Mouse (Mus musculus): Measurements from ENCODE around the gene Sugct.
A peak's percentile ranks its signal among the peaks of the same experiment; 100 is the strongest.

The Sugct gene

GRCm38 (mm10) chr13:17038341-17038740 is 657.0 kb downstream of the Sugct start:
- no peak for DNase-seq (ENCODE audit: inconsistent ontology term)

DNA sequence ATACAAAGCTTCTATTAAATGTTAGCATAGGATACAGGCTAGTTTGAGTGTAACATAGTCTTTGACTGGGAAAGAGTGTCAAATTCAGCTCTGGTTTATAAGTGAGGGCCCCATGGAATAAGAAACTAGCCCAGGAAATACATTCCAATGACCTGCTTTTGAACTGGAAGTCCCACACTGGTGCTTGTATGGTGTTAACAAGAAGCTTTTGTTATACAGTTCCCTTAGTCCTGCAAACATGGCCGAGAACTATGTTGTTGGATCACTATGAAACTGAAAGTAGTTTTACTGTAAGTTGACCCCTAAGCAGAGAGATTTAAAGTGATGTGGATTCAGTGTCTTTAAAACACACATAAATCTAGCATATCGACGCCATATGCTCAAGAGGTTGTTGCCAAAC is 657.5 kb downstream of the Sugct start:
- DNase-seq (ENCODE audit: inconsistent ontology term), result no peak

DNA sequence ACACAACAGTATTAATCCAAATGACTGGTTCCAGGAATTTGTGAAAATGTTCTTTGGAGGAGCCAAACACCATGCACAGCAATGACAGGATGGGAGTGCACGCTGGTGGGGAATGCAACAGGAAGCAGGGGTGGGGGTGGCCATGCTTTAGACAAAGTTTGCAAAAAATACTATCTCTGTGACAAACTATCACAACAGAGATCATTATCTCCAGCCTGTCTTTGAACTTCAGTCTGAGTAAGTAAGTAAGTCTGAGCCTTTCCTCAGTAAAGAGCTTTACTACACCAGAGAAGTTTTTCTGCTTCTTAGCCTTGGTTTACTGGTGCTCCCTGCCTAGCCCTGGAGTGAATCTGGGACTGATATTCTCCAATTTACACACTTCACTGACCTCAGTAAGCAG is 664.6 kb downstream of the Sugct start:
- no peak for DNase-seq (ENCODE audit: inconsistent ontology term)

DNA sequence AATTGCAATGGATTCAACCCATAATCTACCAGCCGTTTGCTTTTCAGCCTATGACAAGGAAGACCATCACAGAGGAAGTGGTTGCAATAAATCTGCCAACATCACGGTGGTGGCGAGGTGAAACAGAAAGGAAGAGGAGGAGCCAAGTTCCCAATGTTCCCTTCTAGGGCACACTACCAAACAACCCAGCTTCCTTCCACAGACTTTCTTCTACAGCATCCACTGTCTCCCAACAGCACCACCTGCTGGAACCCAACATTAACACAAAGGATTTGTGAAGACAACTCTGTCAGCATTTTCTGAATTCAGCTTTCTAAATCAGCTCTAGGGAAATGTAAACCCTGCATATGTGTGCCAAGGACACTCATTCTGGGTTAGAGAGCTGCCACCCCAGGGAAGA is 666.8 kb downstream of the Sugct start:
- peak; percentile 49 for DNase-seq (ENCODE audit: inconsistent ontology term)

DNA sequence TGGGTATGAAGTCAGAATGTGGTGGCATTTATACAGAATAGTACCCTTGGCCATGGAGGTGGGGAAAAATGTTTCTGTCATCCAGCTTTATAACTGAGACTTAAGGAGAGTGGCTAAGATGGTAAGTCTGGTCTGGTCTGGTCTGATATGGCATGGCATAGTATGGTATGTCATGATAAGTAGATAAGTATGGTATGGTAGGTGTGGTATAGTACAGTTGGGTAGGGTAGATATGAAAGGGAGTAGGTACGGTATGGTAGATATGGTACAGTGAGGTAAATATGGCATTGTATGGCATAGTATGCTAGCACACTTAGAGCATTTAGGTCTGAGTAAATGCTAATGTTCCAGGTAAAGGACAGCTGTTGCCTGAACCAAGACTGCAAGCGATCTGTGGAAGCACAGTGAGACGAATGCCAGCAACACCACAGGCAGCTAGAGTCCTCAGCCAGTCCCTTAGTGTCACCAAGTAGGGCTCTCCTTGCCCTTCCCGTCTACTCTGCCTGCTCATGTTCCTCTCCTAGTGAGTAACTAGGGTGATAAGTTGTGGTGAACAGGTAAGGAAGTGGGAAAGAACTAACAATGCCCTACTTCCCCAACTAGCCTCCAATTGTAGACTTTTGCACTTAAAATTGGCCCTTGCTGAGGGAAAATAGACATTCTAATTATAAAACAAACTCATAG is 667.4 kb downstream of the Sugct start:
- DNase-seq (ENCODE audit: inconsistent ontology term), result no peak

GRCm38 (mm10) chr13:17027001-17027400 is 668.4 kb downstream of the Sugct start:
- DNase-seq (ENCODE audit: inconsistent ontology term), result no peak

GRCm38 (mm10) chr13:16996464-16996863 is 698.9 kb downstream of the Sugct start:
- DNase-seq (ENCODE audit: inconsistent ontology term), result no peak

GRCm38 (mm10) chr13:16995321-16995720 is 700.0 kb downstream of the Sugct start:
- DNase-seq (ENCODE audit: inconsistent ontology term), result no peak

DNA sequence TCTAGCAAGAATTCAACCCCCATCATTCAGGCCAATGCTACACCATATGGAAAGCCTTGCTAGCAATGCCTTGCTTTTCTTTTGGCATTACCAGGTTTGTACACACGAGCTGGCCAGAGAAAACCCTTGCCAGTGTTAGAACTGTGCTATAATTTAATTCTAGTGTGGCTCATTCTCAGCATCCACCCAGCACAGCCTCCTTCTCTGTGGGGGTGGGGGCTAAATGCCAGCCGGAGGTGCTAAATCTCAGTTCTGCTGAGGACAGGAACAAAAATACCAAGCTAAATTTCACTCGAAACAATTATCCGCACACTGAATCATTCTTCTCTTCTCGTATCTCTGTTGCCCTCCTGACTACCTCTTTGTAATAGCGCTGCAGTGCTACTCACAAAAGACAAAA is 717.6 kb downstream of the Sugct start:
- no peak for DNase-seq (ENCODE audit: inconsistent ontology term)

DNA sequence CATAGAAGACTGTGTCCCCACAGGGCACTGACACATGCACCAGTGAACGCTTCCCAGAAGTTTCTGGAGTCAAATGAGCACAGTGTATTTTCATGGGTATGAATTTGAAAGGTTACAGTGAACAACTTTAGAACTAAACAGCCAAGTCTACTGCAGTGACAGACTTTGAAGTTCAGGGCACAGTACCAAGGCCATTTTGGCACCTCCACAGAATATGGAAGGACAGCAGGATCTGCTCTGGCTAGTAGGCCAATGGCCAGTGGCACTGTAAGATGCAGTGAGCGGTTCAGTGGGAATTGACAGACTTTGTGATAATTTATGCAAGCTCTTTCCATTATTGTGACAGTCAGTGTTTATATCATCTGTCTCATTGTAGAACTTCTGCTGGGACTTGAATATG is 724.1 kb downstream of the Sugct start:
- no peak for DNase-seq (ENCODE audit: inconsistent ontology term)

GRCm38 (mm10) chr13:16968995-16969394 is 726.4 kb downstream of the Sugct start:
- no peak for DNase-seq (ENCODE audit: inconsistent ontology term)

DNA sequence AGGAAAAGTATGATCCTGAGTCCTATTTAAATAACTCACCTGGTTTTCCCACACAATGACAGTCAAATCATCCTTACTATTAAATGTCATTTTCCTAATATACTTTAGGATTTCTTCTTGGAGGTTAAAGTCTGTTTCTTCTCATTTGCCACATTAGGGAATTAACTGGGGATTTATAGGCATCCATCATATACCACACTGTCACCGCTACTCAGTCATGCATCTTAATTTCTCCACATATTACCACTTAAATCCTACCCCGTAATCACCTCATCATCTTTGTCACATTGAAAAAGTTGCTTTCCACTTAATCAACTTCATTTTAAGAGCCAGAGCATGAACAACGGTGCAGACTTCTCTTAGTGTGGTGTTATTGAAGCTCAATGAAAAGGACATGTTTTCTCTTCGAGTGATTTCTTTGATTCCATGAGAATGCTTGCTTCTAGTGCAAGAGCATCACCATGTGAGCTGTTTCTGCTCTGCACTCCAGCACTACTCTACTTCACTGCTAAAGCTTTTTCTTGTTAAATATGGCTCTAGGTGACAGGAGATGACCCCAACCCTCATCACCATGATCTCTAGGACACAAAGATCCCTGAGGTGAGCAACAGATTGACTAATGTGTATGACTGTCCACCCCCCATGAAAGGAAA is 730.4 kb downstream of the Sugct start:
- DNase-seq (ENCODE audit: inconsistent ontology term), result peak; percentile 3

- no peak for DNase-seq (ENCODE audit: inconsistent ontology term)
Observed at GRCm38 (mm10) chr13:16952045-16952444, 743.3 kb downstream of the Sugct start.

GRCm38 (mm10) chr13:16939466-16939811 is 755.9 kb downstream of the Sugct start:
- no peak for DNase-seq (ENCODE audit: inconsistent ontology term)

DNA sequence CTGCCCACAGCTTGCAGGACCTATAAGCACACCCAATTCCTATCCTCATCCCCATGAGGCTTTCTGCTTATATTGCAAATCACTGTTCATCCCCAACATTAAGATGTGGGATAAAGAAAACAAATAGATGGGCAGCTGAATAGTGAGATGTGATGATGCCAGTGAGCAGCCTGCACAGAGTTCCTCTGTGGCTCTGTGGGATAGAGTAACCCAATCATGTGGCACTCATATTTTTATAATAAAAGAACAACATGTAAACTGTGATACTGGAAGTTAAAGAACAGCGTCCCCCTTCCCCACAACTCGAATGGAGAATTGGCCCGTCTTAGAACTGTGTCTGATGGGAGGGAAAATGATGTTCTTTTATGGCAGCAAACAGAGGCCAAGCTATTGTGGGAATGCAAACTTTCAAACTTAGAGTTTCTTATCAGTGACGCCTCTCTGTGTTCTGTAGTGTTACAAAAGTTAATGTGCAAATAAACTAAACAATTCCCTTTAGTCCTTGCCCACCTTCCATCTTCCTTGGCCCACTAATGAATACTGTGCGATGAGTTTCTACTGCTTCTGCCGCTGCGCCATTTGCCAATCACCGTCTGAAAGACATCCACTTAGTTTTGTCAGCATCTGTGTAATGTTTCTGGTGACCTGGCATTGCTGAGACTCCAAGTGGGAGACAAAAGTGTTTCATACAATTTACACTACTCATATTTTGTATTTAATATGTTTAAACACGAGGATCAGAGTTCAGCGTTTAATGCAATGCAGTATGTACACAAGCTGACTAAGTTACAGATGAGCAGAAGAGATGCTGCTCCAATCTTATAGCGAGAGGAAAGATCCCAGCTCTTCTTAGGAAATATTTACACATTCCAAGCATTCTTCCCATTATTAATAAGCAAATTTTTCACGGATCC is 756.5 kb downstream of the Sugct start:
- DNase-seq (ENCODE audit: inconsistent ontology term), result peak; percentile 46

DNA sequence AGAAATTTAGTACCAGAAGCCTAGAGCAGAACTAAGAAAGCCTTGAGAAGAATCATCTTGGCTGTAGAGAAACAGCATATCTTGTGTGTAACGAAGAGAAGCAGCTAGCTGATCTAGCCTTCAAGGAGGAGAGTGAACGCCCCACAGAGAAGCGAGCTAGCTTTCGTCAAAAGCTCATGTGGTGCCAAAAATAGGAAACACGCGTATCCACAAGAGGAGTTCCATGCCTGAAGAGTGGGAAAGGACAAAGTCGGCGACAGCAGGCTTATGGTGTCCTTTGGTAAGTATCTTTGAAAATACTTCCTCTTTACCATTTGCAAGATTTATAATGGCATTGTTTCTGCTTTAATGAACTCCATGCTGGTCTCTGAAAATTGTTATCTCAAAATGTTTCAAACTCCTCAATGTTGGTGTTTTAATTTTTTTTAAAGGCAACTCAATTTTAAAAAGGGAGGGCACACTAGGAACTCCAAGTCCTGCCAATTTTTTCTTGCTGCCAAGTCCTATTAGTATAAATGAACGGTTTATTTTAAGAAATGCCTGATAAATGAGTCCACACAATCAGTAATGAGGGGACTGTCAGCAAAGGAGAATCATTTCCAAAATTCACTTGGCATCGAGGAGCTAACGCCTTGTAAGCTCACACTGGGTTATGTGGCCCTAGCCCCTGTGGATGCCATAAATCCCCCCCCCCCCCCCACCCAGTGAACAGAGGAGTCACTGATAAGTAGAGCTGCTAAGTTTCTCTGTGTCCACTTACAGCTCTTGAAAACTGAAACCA is 757.7 kb downstream of the Sugct start:
- peak; percentile 89 for DNase-seq (ENCODE audit: inconsistent ontology term)

DNA sequence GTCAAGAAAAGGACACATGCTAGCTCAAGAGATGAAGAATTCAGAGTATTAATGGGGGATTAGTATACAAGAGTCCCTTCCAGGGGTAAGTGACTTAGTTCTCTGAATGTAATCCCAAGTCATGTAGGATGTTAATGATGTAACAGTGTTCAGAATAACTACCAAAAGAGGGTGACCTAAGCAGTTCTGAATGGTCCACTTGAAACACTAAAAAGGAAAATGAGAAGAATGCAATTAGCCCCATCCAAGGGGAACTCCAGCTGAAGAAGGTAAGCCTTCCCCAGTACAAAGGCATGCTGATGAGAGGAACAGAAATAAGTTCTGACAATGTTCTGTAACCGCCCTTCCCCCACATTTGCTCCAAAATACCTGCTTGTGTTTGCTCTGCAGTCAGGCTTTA is 760.3 kb downstream of the Sugct start:
- peak; percentile 62 for DNase-seq (ENCODE audit: inconsistent ontology term)

GRCm38 (mm10) chr13:16933600-16933999 is 761.8 kb downstream of the Sugct start:
- no peak for DNase-seq (ENCODE audit: inconsistent ontology term)

GRCm38 (mm10) chr13:16921305-16921704 is 774.0 kb downstream of the Sugct start:
- no peak for DNase-seq (ENCODE audit: inconsistent ontology term)

- no peak for DNase-seq (ENCODE audit: inconsistent ontology term)
Observed at GRCm38 (mm10) chr13:16915697-16916096, 779.7 kb downstream of the Sugct start.

GRCm38 (mm10) chr13:16912214-16912613 is 783.1 kb downstream of the Sugct start:
- no peak for DNase-seq (ENCODE audit: inconsistent ontology term)

GRCm38 (mm10) chr13:16906974-16907373 is 788.4 kb downstream of the Sugct start:
- DNase-seq (ENCODE audit: inconsistent ontology term), result no peak
